Mouse (Mus musculus) neutrophil, adult 5-6 weeks (primary cell): ENCODE results near the gene Pot1a. TPM values are rescaled to one million over a fixed set of nuclear protein-coding genes. Genes with fewer than 3 reads are reported as not detected.

Experiments
- ATAC-seq: fragments of 151-379, 151-347 bp; 2 replicates; pipeline ENCODE4 v1.8.0; 2017; ENCODE audit warnings: mild to moderate bottlenecking, moderate TSS enrichment; ENCODE audit not compliant: insufficient number of reproducible peaks, poor library complexity, low FRiP score, severe bottlenecking; ENCODE audit errors: extremely low read depth
- total RNA-seq: library from RNA; stranded (forward); fragments of 200-1000 nt; gene quantifications from 2 replicates; pipeline ENCODE4 v1.2.3, GENCODE M21; 2017

Pot1a gene
- total RNA-seq = 34.0 and 41.9 TPM in 2 replicates

DNA sequence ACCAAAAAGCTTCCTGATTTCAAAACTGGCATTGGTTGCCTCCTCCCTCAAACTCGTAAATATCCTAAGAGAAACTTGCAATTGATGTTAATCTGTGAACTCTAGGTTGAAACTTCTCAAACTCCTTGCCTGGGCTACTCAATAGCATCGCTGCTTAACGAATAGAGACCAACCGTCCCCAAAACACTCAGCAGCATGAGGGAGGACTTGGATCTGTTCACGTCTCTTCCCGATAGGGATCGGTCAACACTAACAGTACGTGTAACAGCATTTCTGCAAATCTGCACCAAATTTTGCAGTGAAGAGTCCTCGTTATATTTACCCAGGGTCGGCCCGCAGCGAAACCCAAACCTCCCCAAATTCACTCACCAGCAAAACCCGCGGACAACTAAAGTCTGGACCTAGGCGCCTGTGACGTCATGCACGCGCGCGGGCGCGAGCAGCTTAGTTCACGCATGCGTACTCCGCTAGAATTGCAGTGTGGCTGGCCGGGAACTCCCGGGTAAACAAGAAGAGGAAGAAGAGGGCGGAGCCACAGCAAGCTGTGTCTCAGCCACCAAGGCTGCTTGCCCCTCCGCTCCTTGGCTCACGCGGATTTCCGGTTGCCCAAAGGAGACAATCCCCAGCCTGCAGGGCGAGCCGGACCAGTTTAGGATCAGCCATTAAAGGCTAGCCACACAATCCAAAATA, at the start of gene Pot1a:
Pot1a (minus strand) TSS at position 441 of the 690 bp plus-strand sequence.
- peak; percentile 100 for ATAC-seq

DNA sequence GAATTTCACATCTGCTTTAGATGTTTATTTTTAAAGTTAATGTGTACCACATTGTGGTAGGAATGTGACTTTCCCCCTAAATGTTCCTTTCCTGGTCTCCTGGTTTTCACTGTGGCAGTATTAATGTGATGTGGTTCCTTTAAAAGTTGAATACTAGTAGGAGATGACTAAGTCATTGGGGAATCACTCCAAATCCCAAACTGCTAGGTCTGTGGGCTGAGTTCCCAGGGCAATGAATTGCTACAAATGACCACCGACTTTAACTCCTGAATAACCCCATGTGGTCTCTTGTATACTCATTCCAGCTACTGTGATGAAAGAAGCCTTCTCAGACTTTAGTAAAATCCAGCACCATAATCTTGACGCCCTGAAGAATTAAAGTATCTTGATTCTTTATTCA, 27.2 kb upstream of the Pot1a start:
- ATAC-seq = no peak

GRCm38 (mm10) chr6:25806021-25806420, 3.0 kb downstream of the Pot1a start:
- ATAC-seq = no peak

- ATAC-seq = no peak
Observed at GRCm38 (mm10) chr6:25802269-25802668, 6.8 kb downstream of the Pot1a start.

- ATAC-seq = no peak
Observed at GRCm38 (mm10) chr6:25801230-25801629, 7.8 kb downstream of the Pot1a start.

GRCm38 (mm10) chr6:25768238-25768637, 40.8 kb downstream of the Pot1a start:
- no peak for ATAC-seq

GRCm38 (mm10) chr6:25767552-25767951, 41.5 kb downstream of the Pot1a start:
- ATAC-seq = no peak

- no peak for ATAC-seq
Observed at GRCm38 (mm10) chr6:25767073-25767472, 42.0 kb downstream of the Pot1a start.

- ATAC-seq = no peak
Observed at GRCm38 (mm10) chr6:25766283-25766682, 42.8 kb downstream of the Pot1a start.

GRCm38 (mm10) chr6:25752651-25753050, 56.4 kb downstream of the Pot1a start:
- no peak for ATAC-seq

DNA sequence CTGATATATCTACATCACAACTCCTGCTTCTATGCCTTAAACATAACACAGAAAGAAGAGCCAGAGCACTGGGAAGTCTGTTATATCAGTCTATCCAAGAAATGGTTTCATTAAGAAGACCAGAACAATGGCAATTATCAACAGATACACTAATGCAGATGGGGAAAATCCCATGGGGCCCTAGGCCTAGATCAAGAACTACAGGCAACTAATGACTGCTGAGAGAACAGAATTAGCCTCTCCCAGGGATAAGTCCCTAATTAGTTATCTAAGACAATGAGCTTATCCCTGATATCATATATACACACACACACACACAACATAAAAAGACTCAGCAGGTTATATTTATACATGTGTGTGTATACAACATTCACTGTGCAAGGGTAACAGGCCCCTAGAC, 72.5 kb downstream of the Pot1a start:
- no peak for ATAC-seq

DNA sequence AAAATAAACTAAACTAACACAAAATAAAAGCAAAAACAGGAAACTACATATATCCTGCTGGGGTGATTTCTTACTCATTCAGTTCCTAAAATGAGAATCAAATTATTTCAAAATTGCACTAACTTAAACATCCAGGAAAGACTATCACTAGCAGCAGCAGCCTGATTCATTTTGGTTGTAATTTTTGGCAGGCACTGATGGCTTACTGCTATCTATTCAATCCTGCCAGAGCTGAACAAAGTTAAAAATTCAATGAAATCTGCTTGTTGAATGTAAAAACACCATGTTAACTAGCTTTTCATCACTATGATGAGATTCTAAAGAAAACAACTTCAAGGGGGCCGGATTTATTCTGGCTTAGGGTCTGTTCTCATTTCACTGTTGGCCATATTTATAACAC, 82.5 kb downstream of the Pot1a start:
- ATAC-seq = no peak

GRCm38 (mm10) chr6:25710601-25711000, 98.4 kb downstream of the Pot1a start:
- no peak for ATAC-seq

DNA sequence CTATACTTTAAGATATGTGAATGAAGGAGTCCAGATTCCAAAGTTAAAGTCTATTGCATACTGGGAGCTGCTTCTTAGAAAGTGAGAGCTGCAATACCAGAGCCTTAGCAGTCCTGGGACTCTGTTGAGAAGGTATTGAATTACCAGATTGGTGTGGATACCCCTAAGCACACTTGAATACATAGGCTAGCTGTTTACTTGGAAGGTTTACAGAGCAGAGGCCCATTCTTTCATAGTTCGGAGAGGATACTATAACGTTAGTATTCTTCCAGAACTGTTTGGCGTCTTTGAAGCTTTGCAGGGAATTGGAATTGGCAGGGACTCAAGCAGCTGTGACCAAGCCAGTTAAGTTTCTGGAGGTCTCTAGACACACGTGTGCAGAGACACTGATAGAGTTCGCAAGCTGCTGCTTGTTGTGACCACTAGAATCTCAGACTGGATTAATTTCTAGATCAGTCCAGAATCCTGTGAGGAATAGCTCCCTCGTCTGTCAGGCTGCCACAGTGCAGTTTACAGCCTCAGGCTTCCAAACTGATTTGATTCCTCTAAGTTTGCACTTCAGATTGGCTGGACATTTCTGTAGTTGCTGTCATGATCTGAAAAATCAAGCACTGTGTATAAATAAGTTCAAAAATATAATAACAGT, 99.7 kb downstream of the Pot1a start:
- ATAC-seq = no peak

GRCm38 (mm10) chr6:25699956-25700355, 109.1 kb downstream of the Pot1a start:
- ATAC-seq = no peak

Other genes with a start within 250 kb of the Pot1a start
- gene Gpr37, start 118.5 kb downstream of the Pot1a start, total RNA-seq = not detected in 2 replicates